Mouse (Mus musculus) heart, postnatal 36 days (tissue): Measurements from ENCODE around the gene Gpr137c. TPM values are rescaled to one million over a fixed set of nuclear protein-coding genes. Genes with fewer than 3 reads are reported as not detected.

Experiments
- DNase-seq, 2 experiments: peaks; one replicate each; pipeline ENCODE4 v3.0.0; 2021 to 2022
- intact Hi-C: fragments of 180-260 bp; cut with DNase I; formaldehyde crosslinking; loops from one replicate; pipeline ENCODE4 v1.15.1; 2025
- total RNA-seq, 2 experiments: library from RNA; stranded (reverse); gene quantifications; 2 replicates each; pipeline ENCODE4 v1.2.3; 2021

Gpr137c gene
- total RNA-seq, 2 experiments from 2014 or later: 4.9 to 5.7 TPM

DNA sequence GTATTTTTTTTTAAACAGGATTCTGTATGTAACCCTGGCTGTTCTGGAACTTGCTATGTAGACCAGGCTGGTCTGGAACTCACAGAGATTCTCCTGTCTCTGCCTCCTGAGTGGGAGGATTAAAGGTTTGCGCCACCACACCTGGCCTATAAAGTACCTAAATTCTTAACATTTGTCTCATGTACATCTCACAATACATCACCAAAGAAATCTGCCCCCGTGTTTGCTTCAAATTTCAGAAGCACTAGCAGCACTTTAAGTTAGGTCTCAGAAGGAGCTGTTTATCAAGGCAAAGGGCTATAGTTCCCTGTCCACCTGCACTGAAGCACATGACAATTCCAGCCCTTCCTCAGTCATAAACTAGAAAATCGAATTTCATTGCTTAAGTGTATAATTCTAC lies 62.5 kb downstream of the Gpr137c start:
- intact Hi-C loops: no loop called here
- no peak for DNase-seq

DNA sequence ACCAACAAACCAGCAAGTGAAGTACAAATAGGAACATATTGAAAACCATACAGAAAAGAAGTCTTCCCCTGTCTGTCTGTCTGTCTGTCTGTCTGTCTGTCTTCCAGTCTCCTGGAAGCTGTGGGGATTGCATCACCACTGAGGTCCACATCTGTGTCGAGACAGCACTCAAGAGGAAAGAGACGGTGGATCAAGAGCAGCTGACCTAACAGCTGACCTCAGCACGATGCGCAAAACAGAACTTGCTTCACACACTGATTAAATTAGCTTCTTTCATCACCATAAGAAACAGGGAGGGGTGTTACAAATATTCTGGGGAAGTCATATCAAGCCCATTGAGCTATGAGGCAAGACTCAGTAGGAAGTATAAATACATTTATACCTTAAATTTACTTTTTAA lies 72.1 kb downstream of the Gpr137c start:
- intact Hi-C loops: no loop called here
- no peak for DNase-seq

DNA sequence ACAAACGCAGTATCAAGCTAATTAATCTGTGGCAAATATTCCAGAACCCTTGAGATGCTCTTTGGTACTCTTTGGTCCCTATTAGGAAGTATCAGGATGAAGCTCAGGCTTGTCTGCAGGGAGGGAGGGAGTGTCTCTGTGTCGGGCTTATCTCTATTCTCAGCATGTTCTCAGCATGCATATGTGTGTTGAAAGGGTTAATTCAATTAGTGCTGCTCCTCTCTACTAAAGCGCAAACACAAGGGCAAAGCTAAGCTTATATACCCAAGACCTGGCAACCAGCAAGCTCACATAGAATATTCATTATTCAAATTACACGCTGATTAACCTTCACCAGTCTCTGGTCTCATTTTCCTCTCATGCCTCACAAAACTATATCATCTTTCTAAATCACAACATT lies 84.4 kb downstream of the Gpr137c start:
- no peak for DNase-seq
- intact Hi-C loops: no loop called here

DNA sequence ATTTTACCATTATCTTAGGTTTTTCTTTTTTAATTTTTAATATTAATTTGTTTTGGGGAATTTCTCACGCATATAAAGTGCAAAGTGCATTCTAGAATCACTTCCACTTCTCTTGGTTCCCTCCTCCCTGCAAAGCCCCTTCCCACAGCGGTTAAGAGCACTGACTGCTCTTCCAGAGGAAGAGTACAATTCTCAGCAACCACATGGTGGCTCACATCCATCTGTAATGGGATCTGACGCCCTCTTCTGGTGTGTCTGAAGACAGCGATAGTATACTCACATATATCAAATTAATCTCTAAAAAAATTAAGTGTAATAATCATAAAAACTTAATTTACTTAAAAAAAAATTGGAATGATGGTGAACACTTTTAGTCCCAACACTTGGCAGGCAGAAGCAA lies 84.9 kb downstream of the Gpr137c start:
- DNase-seq: no peak
- intact Hi-C loops: no loop called here

DNA sequence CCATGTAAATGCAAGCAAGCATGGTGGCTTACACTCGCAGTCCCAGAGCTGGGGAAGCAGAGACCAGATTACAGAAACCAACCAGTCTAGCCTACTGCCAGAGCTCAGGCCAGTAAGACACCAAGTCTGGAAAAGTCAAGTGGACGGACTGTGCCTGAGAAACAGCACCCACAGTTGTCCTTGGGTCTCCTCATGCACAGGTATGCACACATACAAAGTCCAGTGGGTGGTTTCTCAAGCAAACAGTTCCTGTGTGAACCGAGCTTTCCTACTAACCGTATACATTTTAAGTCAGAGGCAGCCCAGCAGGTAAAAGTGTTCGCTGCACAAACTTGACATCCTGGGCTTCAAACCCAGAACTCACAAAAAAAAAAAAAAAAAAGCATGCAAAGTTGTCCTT lies 86.3 kb downstream of the Gpr137c start:
- intact Hi-C loops: no loop called here
- no peak for DNase-seq

DNA sequence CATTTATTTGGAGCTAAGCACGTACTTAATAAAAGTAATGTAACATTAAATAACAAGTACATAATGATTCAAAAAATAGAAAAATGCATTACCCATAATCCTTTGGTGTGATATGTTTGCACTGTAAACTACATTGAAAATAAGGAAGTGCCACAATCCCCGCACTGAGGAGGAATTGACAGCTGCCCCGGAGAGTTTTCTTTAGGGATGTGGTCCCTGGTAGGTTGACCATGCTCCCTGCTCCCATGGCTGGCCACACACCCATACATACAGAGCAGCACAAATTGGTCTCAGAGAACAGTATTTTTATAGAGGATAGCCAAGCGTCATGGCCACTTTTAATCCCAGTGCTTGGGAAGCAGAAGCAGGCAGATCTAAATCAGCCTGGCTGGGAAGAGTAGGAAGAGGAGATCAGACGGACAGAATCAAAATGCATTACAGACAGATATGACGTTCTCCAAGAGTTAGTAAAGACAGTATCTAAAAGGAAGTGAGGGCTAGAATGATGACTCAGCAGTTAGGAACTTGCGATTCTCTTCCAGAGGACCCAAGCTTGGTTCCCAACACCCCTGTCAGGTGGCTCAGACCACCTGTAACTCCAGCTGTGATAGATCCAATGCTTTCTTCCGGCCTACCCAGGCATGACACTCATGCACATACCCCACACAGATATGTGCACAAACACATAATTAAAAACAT lies 88.3 kb downstream of the Gpr137c start:
- DNase-seq: no peak
- intact Hi-C loops: no loop called here

DNA sequence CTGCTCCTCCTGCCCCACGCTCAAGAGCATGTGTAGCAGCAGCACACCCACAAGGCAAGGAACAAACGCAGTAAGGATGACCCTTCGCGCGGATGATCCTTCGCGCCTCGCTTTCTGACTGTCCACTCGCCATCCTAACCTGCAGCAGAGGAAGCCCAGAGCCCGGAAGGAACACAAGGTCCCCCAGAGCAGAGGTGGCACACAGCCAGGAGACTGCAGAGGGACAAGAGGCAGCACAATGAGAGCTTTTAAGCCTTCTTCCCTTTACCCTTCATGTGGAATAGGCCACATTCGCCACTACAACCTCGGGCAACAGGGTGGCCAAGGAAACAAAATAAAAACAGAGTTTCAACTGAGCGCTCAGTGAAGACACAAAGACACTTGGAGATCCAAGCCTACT lies 90.1 kb downstream of the Gpr137c start:
- intact Hi-C loops: no loop called here
- peak; percentile 23 to 34 for DNase-seq

DNA sequence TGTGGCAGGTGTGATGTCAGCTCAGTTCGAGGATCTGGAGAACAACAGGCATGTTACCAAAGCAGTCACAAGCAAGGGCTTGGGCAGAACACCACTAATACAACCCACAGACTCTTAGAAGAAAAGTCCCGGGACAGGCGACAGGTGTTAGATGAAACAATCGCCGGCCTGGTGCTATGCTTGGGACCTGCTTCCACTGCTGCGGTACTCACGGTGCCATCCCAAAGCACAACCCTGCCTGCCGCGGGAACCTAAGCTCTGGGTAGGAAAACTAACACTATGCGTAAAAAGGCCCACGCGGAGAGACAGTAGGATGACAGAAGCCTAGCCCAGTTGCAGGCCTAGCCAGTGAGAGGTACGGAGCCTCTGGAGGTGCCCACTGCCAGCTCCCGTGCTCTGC lies 90.6 kb downstream of the Gpr137c start:
- DNase-seq: no peak
- intact Hi-C loops: no loop called here

DNA sequence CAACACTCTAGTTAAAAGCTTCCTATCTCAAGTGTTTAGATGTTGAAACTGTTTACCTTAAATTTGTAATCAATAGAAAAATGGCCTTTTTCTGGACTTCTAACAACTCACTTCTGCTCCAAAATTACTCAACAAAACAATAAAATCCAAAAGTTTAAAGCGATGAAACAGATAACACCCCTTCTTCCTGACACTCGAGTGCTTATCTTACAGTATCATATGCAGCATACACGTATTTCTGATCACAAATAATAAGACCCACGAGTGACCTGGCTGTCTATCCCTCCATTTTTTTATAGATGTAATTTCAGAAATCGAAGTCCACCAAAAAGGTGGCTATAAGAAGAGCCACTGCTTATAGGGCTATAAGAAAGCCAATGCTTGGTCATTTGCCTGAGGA lies 97.4 kb downstream of the Gpr137c start:
- intact Hi-C loops: no loop called here
- DNase-seq: no peak

DNA sequence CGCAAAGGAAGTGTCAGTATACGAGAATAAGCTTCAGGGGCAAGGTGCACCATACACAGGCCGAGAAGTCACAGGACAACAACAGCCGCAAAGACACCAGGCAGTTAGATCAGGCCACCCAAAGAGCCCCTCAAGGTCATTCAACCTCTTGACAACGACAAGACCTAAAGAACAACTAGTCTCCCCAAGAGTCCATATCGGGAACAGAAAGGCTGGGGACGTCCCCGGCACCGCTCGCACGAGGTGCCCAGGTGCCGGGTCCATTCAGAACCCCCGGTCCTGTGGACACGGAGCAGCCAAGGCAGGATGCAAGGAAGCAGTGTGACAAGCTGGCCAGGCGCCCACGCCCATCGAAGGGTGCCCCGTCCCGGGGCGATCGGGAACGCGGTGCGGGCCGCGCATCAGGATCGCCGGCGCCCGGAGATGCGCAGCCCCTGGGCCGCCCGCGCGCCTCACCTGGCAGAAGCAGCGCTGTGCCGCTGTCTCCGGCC lies 98.4 kb downstream of the Gpr137c start:
- no peak for DNase-seq

DNA sequence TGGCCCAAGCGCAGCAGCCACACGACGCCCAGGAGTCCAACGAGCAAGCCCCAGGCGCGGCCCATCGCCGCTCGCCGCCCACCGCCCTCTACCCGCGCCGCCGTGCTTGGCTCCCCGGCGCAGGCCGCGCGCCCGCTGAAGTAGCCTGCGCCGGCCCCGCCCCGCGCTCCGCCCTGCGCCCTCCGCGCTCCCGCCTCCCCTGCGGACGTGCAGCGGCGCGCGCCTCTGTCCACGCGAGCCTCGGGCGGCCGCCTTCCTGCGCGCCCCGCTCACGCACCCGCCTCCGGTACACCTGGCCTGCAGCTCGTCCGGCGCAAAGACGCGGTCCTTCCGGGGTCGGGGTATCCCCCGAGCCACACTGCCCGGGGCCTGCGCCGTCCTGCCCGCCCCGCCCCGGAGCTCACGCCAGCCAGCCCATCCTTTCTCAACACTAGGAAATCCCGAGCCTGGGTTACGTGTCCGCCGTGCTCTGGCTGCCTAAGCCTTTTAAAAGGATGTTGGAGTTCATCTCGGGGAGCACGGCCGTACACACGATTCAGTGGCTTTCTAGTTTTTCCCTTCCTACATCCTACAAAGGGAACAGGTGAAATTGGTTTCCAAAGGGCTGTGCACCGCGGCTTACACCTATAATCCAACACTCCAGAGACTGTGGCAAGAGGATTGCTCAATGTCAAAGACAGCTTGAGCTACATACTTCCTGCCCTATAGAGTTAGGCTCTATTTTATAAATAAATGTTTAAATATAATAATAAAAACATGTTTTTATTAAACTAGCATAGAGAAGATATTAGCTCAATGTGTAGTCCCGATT lies 99.1 kb downstream of the Gpr137c start, which contains the start of gene Ero1l:
Ero1l (minus strand) TSS at position 346 of the 811 bp plus-strand sequence.
- intact Hi-C loops: loop anchor here (2.0 kb wide), 1 partner anchor 100 kb away; the partner anchor contains the start of gene Gpr137c
- peak; percentile 86 to 93 for DNase-seq

More for the DNA sequence above, 98.4 kb downstream of the Gpr137c start:
- intact Hi-C loops: loop anchor here (2.0 kb wide), 1 partner anchor 99 kb away; the partner anchor contains the start of gene Gpr137c

DNA sequence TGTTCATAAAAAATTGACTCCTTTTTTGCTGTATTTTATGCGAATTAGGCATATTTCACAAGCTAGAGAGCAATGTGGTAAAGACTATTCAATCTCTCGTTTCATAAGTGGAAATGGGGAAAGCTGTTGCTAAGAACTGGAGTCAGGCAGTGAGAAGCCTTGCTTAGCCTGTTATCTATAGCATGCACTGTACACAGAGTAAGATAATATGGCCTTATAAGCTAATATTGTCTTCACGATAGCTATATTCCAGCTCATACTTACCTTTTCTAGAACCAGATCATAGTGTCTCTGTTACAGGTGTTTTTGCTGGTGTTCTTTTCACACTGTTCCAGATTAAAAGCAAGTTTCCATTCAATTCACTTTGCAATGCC lies 99.7 kb downstream of the Gpr137c start:
- DNase-seq: no peak
- intact Hi-C loops: loop anchor here (2.0 kb wide), 1 partner anchor 100 kb away; the partner anchor contains the start of gene Gpr137c

DNA sequence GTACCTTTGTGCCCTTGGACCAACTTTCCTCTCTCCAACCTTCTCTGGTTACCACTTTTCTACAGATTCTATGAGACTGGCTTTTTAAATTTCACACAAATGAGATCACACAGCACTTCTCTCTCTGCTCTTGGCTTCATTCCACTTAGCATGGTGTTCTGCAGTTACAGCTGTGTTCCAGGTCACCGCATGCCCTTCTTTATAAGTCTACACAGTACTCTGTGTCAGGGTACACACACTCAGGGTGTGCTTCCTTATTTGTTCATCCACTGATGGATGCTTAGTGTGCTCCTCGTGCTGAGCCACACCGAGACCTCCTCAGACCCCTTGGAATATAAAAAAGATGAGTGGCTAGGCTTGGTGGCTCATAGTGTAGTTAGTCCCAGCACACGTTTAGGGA lies 100.6 kb downstream of the Gpr137c start:
- no peak for DNase-seq
- intact Hi-C loops: loop anchor here (5.0 kb wide), 1 partner anchor 337 kb away; the partner anchor contains the start of gene Ddhd1

DNA sequence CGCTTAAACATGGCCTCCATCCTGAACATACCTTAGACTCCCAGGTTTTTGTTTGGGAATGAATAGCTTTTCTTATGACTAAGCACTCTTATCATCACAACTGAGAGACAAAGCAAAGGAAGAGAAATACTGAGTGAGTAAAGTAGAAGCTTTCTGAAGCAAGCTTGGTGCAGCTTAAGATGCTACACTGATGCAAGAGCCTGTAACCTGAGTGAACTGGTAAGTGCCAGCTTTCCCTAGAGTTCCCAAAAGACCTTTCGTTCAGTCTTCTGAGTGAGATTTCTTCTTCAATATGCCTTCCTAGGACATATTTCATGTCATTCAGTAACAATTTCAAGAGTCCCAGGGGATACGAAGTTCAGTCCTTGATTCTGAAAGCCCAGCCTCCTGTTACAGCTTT lies 101.5 kb downstream of the Gpr137c start:
- DNase-seq: no peak
- intact Hi-C loops: loop anchor here (5.0 kb wide), 1 partner anchor 336 kb away; the partner anchor contains the start of gene Ddhd1

DNA sequence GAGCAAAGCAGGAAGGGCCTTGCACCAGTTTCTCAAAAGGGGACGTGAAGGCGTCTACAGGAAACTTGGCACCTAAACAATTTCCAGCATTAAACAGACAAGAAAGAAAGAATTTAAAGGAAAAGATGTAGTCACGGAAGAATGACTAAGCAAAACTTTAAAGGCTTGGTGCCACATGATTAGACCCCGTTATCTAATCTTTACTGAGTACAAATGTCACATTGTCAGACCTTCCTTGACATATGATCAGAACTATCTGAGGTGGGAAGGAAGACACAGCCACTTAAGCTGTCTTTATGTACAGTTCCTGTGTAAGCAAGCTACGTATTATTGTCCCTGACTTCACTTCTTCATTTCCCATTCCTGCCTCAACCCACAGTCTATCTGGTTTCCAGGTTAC lies 102.1 kb downstream of the Gpr137c start:
- DNase-seq: no peak
- intact Hi-C loops: loop anchor here (5.0 kb wide), 1 partner anchor 336 kb away; the partner anchor contains the start of gene Ddhd1

DNA sequence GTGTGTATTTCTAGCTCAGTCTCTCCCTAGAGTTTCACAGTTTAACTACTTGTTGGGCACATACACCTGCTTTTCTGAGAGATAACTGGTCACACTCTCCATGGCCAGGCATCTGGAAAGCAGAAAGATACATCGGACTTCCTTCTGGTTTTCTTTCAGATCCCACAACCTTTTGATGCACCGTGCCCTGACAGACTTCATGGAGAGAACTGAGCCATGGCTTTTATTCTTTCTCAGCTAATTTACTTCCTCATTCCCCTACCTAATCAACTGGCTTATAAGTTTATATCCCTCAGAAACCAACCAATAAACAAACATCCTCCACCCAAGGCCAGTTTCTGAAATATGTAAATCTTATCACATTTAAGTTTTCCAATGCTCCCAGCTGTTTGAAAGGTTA lies 102.9 kb downstream of the Gpr137c start:
- no peak for DNase-seq
- intact Hi-C loops: loop anchor here (5.0 kb wide), 1 partner anchor 335 kb away; the partner anchor contains the start of gene Ddhd1

DNA sequence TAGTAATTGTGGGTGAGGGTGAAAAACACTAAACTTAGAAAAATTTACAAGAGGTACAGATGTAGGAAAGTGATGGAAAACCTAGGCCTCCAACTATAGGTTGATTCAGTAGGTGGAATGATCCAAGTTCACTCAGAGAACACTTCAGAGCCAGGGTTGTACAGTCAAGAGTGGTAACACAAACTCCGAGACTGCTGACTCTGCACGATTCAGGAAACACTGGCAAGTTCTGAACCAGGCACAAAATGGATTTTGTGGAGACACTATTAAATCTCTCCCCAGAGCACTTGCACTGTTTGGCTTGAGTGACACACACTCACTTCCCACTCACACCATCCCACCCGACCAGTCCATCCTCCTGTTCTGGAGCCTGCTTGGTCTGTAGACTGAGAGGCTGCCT lies 103.8 kb downstream of the Gpr137c start:
- intact Hi-C loops: loop anchor here (5.0 kb wide), 1 partner anchor 334 kb away; the partner anchor contains the start of gene Ddhd1
- DNase-seq: no peak

DNA sequence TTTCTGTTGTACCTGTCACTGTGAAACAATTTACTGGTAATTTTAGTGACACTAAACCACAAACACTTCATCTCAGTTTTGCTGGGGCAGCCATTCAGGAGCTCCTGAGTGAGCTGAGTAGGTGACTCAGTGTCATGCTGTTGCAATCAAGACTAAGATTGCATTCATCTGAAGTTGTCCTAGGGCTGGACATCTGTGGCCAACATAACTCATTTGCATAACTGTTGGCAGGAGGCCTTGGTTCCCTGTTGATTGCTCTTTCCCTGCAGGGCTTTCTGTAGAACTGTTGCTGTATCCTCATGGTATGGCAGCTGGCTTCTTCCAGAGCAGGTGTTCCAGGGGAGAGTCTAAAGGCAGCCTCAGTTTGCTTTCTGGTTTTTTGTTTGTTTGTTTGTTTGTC lies 106.0 kb downstream of the Gpr137c start:
- intact Hi-C loops: no loop called here

DNA sequence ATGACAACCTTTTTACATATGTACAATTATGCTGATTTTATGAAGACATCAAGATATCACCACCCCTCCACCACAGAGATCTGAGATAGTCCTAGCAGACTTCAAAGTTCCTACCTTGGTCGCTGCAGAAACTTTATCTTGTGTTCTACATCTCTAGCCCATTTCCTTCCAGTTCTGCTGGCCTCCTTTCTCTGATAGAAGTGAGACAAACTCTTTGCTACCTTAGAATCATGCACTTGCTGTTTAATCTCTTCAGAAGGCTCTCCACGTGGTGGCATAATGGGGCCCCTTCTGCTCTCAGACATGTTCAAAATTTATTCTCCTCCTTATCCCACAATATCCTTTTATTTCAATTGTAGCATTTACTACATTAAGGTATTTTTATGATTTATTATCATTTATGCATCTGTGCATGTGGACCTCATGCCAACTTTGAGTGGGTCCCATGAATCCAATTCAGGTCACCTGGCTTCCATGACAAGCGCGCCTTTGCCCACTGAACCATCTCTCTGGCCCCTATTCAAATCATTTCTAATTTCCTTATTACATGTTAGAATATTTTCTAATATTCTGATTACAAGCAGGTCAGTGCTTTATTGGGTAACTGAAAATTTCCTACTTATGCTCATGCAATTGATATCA lies 108.7 kb downstream of the Gpr137c start:
- intact Hi-C loops: no loop called here
- DNase-seq: no peak

More for the DNA sequence above, 106.0 kb downstream of the Gpr137c start:
- no peak for DNase-seq

DNA sequence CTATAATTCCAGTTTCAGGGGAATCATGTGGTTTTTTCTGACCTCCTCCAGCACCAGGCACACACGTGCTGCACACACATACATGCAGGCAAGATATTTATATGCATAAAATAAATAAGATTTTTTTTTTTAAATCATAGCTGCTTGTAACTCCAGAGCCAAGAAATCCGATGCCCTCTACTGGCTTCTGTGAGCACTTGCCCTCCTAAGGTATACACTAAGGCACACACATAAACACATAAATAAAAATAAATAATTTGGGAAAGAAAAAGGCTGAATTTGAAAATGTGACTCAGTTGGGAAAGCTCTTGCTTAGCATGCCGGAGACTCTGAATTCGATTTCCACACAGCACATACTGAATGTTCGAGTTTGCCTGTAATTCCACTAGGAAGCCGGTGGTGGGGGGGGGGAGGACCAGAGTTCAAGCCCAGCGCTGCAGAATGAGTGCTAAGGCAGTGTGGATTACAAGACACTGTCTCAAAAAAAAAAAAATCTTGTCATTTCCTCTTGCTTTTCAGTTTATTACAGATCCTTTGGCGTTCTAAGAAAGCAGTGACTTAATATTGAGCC lies 109.6 kb downstream of the Gpr137c start:
- DNase-seq: no peak
- intact Hi-C loops: no loop called here
